Mouse (Mus musculus) cerebellum, adult 9-10 months (tissue): ENCODE results near the gene Usp28.
"Not testable (repeated sequence)": the region's sequence is repeated elsewhere in the genome, so short reads cannot be mapped to it uniquely, and the experiment has no call there.

Experiments used
- DNase-seq: peaks from one replicate; pipeline ENCODE4 v3.0.0; 2022

Usp28 gene

DNA sequence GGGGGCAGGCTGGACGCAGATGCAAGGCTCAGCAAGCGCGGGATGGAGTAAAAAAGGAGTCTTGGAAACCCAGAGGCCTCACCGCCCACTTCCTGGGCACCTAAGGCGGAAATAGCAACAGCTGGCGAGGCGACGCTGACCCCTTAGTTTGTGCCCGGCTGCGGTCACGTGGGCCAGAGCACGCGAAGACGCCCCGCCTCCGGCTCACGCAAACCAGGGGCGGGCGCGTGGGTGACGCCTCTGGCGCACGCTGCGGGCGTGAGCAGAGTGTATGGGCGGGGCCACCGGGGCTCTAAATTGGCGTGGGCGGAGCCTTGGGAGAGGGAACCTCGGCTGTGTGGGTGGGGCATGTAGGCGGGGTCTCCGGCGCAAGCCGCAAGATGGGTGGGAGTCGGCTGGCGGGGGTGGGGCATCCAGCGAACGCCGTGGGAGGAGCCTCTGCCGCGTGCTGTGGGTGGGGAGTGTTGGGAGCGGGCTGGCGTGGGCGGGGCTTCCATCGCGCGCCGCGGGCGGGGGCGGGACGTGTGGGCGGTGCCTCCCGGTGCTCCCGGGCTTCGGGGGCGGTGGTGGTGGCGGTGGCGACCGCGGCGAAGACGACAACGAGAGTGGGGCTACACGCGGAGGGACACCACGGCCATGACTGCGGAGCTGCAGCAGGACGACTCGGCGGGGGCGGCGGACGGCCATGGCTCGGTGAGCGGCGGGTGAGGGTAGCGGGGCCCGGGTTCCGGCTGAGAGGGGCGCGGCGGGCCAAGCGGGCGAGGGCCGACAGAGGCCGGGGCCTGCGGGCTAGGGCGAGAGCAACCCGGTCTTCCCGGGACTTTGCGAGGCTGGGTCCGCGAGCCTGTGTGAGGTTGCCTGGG is at the start of gene Usp28:
TSS of gene Usp28 (plus strand) at position 531 of the 863 bp plus-strand sequence.
- peak; percentile 99 for DNase-seq

DNA sequence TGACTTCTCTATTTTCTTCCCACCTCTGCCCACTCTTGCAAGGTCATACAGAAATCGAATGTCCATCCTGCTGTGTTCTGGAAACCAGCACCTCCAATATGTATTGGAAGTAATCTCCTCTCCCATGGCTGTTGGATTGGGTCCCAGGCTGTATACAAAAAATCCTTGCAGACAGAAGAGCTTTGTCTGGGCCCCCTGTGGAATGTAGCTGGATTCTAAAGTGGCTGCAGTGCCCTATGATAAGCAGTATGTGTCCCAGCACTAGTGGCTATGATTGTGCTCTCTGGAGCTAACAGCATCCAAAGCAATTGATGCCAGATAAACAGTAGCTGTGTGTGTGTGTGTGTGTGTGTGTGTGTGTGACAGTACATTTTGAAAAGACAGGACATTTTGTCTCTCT is 42.8 kb upstream of the Usp28 start:
- no peak for DNase-seq

DNA sequence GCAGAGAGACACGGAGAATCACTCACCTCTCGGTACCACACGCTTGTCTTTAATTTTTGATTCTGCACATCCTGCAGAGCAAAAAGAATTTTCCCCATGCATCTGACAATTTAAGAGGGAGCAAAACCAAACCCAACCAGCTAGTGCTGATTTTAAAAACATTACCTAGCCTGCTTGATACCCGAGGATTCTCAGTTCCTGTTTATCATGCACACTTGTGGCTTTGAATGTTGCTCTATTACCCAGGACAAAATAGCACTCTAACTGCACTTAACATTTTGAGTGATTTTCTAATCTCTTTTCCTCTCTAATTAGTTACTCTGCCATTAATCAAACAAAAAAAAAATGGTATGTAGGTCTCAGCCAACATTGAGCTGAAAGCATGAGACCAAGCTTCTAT is 37.6 kb upstream of the Usp28 start:
- DNase-seq = no peak

DNA sequence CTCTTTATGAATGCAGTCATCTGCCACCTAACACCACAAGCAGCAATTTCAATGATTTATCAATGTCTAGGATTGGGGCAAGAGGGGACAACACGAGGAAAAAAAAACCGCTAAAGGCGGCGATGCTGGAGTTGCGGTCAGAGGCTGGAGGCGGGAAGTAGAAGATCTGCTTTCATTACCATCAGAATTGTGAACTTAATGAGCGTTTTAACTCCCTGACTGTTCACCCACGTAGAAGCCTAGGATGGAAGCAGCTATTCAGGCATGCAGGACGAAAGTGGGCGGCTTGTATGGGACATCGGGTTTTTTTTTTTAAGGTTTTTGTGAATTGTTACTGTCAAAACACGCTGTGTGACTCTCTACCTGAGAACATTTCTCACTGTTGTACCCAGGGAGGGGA is 23.9 kb upstream of the Usp28 start:
- DNase-seq = no peak

DNA sequence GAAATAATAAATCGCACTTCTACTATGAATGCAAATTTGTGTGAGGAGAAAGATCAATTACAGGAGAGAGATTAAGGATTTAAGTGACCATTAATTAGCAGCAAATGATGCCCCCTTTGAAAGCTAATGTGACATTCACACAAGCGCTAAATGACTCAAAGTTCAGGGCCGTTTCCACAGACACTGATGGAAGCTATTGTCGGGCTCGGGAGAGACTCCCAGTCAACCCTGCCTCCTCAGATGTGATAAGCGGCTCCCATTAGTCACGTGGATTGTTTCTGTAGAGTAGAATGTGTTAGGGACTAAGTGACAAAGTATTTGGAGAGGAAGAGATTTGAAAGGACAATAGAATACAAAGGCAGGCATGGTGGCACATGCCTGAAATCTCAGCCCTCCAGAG is 23.0 kb upstream of the Usp28 start:
- DNase-seq = no peak

GRCm38 (mm10) chr9:48964587-48965040 is 20.6 kb upstream of the Usp28 start, which contains the start of gene Htr3b:
Gene Htr3b (minus strand): TSS chr9:48964990.
- DNase-seq = no peak

GRCm38 (mm10) chr9:48972494-48972893 is 12.7 kb upstream of the Usp28 start:
- no peak for DNase-seq

GRCm38 (mm10) chr9:48976661-48977355 is 8.4 kb upstream of the Usp28 start:
- no peak for DNase-seq

DNA sequence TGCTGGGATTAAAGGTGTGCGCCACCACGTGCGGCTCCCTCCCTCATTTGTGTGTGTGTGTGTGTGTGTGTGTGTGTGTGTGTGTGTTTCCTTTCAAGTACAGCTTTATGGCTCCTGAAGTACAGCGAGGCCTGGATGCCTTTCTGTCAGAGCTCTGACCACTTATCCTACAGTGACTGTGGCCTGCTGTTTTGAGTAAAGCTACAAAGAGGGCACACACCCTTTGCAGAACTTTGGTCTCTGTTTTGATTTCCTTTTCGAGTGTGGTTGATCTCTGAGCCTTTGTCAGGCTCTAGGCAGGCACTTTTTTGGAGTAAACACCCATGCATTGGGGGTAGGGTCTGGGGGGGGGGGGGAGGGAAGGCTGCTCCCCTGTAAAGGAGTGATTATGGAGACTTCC is 4.8 kb upstream of the Usp28 start:
- DNase-seq = no peak

DNA sequence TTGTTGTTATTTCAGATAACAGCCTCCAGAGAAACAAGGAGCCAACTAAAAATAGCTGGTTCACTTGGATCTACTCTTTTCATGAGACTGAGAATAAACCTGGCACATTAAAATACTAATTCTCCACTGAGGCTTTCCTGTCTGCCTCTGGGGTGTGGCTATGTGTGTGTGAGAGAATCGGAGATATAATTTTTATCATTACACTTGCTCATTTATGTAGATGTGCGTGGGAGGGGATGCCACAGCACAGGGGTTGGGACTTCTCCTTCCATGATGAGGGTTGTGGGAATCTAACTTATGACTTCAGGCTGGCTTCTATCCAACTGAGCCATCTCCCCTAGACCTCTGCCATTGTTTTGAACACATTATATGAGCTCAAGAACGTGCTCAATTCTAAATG is 4.4 kb upstream of the Usp28 start:
- DNase-seq = no peak

DNA sequence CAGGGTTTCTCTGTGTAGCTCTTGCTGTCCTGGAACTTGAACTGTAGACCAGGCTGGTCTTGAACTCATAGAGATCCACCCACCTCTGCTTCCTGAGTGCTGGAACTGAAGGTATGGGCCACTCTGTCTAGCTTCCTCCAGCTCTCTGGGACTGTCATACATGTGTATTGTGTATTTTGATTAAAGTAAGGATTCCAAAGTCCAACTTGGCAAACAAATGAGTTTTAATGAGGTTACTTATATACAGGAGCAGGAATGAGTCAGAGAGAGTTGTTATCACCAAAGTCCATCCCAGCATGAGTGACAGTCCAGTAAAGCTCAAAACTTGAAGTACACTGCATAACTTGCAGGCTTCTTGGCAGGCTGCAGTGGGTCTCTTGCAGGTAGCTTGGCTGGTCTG is 3.3 kb upstream of the Usp28 start:
- DNase-seq = no peak

DNA sequence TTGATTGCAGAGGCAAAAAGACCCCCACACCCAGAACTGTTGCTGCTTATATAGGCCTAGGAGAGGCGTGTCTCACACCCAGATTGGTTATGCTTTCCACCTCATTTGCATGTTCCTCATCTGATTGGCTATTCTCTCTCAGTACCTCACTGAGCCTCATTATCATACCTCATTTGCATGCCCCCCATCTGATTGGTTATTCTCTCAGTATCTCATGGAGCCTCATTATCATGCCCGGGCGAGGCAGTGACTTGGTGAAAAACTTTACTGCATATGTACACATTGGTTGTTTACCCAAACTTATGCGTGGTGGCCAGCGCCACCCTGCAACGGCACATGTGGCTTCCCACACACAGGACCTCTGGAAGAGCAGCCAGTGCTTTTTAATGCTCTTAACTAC is 1.4 kb upstream of the Usp28 start:
- not testable (repeated sequence) for DNase-seq

GRCm38 (mm10) chr9:48984320-48984844 is 793 bp upstream of the Usp28 start:
- peak; percentile 67 for DNase-seq

DNA sequence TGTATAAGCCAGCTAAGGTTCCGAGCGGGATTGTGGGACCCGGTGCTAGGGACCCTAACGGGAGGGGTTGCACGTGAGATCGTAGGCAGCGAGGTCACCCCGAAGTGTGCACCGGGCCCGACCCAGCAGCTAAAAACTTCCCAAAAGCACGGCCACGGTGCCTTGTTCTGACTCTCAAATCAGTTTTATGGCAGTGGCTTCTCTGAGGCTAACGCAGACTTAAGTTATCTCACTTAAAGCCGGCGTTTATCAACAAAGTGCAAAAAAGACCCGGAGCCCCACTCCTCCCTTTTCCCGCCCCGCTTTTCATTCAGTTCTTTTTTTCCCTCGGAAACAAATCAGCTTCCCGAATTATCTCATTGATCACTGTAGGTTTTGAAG is 523 bp downstream of the Usp28 start:
- DNase-seq = peak; percentile 50

DNA sequence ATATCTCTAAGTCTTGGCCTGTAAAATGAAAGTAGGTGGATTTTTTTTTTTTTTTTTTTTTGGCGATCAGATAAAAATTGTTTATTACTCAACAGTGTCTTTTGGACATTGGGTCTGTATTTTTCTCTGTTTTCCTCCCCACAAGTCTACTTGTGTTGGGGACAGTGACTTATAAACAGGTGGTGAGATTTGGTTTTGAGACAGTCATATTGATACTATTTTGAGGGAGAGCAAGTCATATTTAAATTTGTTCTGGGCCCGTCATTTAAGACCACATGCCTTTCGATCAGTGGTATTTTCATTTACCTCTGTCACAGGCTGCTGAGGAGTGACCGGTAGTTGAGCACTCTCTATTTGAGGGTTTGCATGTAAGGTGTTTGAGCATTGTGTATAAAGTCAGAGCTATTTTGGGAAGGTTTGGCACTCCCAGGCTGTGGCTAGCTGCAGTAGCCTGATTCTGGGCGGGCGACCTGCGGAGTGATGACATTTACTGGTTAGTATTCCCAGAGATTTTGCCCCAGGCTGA is 1.5 kb downstream of the Usp28 start:
- peak; percentile 71 for DNase-seq

DNA sequence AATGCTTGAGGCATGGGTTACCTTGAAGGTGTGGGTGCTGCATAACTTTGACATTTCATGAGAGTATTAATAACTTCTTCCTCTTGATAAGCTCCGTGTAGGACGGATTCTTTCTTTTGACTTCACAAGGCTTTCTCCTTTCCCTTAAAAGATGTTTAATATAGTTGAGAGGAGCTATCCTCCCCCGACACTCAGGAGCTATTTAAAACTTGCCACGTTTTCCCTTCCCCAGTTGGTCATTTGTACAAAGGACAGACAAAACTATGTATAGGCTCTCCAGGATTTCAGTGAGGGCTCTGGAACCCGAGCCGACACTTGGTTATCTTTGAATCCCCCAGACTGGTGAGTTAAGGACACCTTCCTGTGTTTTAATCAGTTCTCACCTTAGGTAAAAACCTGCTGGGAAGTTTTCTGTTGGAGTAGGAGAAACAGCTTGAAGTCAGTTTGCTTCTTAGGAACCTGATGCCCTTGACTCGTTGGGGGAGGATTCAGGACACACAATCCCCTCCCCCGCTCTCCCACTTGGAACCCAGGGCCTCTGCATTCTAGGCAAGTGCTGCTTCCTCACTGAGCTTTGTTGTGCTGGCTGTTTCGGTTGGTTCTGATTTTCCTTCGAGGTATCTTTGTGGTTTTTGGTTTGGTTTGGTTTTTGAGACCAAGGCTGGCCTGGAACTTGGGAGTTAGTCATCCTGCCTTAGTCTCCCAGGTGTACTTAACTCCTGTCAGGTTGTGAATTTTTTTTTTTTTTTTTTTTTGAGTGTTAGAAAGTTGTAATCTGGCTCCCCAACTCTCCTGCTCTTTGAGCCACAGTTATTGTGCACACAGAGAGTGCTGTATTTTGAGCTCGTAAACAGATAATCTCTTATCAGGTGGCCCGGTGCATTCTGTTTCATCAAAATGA is 2.3 kb downstream of the Usp28 start:
- DNase-seq = peak; percentile 49

- no peak for DNase-seq
Measured at GRCm38 (mm10) chr9:48991671-48992070, 6.5 kb downstream of the Usp28 start.

DNA sequence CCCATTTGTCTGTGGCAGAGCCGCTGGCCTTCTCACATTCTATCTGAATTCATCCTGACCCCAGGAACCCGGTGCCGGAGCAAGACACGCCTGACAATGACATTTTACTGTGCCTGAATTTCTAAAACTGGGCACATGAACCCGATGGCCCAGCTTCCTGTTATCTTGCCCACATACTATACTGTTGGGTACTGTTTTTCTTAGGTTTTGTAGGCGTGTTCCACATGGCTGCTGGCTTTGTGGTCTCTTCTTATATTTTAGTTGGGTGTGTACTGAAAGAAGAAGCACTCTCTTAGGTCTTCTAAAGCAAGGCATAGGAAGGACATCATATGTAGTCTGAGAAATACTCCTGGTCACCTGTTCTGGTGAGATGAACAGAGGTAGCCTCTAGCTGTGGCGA is 9.6 kb downstream of the Usp28 start:
- no peak for DNase-seq

GRCm38 (mm10) chr9:48995735-48996134 is 10.6 kb downstream of the Usp28 start:
- no peak for DNase-seq

- no peak for DNase-seq
Measured at GRCm38 (mm10) chr9:48999256-48999655, 14.1 kb downstream of the Usp28 start.

DNA sequence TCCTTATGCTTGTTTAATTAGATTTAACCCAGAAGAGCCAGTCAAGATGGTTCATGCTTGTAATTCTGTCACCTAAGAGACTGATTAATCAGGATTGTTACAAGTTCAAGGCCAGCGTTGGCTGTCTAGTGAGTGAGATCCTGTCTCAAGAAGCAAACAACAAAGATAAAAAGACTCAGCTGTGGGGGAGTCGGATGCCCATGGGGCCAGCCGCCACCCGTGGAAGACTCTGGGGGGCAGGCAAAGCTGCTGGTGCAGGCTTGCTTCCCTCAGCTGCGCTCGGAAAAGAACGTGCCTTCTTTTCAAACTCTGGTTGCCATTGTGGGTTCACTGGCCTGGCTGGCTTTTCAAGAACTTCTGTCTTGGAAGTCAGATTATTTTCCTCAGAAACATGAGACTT is 30.6 kb downstream of the Usp28 start:
- DNase-seq = no peak

- DNase-seq = no peak
Measured at GRCm38 (mm10) chr9:49021289-49021688, 36.1 kb downstream of the Usp28 start.

GRCm38 (mm10) chr9:49023956-49024355 is 38.8 kb downstream of the Usp28 start:
- DNase-seq = no peak
